Mouse (Mus musculus): ENCODE data around the gene Erich3.

DNA sequence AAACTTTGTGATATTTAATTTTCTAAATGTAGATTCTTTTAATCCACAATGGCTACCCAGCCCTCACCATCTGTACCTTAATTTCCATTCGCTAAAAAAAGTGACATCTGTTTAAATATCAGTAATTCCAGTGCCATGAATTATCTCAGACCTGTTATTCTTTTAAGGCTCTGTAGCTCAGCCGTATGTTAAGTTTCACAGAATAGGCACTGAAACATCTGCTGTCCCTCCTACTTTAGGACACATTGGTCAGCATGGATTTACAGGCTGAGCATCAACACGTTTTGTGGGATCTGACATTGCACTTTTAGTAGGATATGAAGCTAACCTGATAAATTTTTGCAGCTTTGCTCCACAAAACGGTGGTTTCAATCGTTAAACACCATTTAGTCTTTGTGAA, 35.2 kb downstream of the Erich3 start:
- TF ChIP-seq POLR2A (IDR thresholded peaks at IDR 0.05; ENCODE audit: low read depth, low read length), result no peak
- no peak for TF ChIP-seq CTCF (IDR thresholded peaks at IDR 0.05; ENCODE audit: extremely low read depth, insufficient read depth, insufficient read length, insufficient replicate concordance)
